Mouse (Mus musculus) stomach, postnatal 0 days (tissue): Measurements from ENCODE around the gene Kctd12.

Experiments used
- CTCF ChIP-seq: IDR thresholded peaks from 2 replicates; pipeline ENCODE4 v1.5.1; 2016; ENCODE audit warnings: antibody characterized with exemption, low read depth, mild to moderate bottlenecking, moderate library complexity
- EP300 ChIP-seq: optimal IDR thresholded peaks from 2 replicates; pipeline ENCODE3; 2016; ENCODE audit warnings: antibody characterized with exemption

GRCm38 (mm10) chr14:102989866-102990265, 7.4 kb upstream of the Kctd12 start:
- TF ChIP-seq CTCF, result no peak
- TF ChIP-seq EP300, result no peak
